Mouse (Mus musculus): ENCODE data around the gene Dnase2a.
"Not testable (repeated sequence)": the region's sequence is repeated elsewhere in the genome, so short reads cannot be mapped to it uniquely, and the experiment has no call there.

The Dnase2a gene

DNA sequence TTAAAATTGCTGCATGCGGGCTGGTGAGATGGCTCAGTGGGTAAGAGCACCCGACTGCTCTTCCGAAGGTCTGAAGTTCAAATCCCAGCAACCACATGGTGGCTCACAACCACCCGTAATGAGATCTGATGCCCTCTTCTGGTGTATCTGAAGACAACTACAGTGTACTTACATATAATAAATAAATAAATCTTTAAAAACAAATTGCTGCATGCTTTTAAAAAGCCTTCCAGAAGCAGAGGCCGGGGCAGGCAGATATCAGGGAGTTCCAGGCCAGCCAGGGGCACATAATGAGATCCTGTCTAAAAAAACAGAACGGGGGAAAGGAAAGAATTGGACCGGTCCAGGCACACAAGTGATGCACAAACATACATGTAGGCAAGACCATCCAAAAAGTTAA, 381 bp upstream of the Dnase2a start:
- not testable (repeated sequence) for ATAC-seq (ENCODE audit: low TSS enrichment)

DNA sequence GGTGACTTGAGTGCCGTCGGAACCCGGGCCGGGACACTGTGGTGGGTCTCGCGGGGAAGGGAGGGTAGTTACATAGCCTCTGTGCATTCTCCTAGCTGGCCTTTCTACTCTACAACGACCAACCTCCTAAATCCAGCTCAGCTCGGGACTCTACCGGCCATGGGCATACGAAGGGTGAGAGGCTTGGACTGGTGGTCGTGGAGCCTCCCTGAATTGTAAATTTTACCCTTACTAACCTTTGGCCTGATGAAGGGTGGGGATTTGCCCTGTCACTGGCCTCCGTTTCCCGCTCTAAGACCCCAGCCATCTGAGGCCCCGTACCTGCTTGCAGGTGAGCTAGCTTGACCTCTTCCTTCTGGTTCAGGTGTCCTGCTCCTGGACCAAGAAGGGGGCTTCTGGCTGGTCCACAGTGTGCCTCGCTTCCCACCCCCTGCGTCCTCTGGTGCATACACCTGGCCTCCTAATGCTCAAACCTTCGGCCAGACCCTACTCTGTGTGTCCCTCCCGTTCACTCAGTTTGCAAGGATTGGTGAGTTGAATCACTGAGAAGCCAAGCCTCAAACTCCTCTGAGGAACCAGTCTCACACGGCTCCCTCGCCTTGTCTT, 905 bp downstream of the Dnase2a start:
- ATAC-seq (ENCODE audit: low TSS enrichment) = 0 out of 2 replicates have a peak, but pooled peaks have one; percentile 1

- no peak for ATAC-seq (ENCODE audit: low TSS enrichment)
Measured at GRCm38 (mm10) chr8:84909949-84910348, 1.6 kb downstream of the Dnase2a start.

GRCm38 (mm10) chr8:84910551-84910950, 2.2 kb downstream of the Dnase2a start:
- no peak for ATAC-seq (ENCODE audit: low TSS enrichment)

DNA sequence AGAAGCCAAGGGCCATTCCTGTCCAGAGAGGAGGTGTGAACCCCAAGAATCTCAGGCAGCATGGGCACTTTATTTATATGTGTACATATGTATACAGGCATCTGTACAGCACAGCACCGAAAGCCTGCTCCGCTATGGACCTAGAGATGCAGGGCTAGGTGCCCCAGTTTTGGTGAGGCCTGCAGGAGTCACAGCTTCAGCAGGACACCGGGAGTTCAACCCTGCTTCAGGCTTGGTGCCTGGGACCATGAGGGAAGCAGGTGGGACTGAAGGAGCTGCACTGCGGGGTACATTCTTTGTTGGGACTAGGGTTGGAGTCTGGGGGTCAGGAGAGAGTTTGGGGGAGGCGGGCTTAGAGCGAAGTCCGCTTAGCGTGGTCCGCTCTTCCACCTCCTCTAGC, 3.5 kb downstream of the Dnase2a start:
- no peak for ATAC-seq (ENCODE audit: low TSS enrichment)

DNA sequence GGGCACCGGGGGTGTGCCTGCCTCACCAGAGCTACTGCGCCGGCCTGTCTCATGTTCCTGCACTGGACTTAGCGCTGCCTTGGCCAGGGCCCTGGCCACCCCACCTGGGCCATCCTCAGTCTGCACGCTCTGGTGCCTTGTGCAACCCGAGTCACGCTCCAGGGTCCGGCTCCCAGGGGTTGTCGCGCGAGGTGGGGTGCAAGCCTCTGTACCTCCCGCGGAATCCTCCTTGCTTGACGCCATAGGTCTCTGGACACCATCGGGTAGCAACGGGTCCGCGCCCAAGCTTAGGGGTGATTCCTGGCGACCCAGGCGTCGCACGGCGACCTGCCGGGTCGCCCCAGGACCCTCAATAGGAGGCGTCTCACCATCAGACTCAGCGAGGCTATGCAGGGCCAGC, 4.0 kb downstream of the Dnase2a start:
- no peak for ATAC-seq (ENCODE audit: low TSS enrichment)

- peak; percentile 14; the same call in 1 of the 2 replicates for ATAC-seq (ENCODE audit: low TSS enrichment)
Measured at GRCm38 (mm10) chr8:84912895-84913501, 4.6 kb downstream of the Dnase2a start.

- ATAC-seq (ENCODE audit: low TSS enrichment) = no peak
Measured at GRCm38 (mm10) chr8:84913502-84913900, 5.1 kb downstream of the Dnase2a start.

DNA sequence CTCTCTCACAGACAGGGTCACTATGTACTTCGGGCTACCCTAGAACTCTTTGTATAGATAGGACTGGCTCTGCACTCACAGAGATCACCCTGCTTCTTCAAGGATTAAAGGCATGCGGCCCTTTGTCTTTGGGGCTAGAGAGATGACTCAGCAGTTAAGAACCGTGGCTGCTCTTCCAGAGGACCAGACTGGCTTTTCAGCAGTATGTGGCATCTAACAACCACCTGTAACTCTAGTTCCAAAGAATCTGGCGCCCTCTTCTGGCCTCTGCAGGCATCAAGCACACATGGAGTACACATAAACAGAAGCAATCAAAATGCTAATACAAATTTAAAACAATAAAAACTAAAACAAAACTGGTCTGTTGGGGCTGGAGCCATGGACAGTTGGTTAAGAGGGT, 5.6 kb downstream of the Dnase2a start:
- no peak for ATAC-seq (ENCODE audit: low TSS enrichment)

- ATAC-seq (ENCODE audit: low TSS enrichment) = no peak
Measured at GRCm38 (mm10) chr8:84915269-84915668, 6.9 kb downstream of the Dnase2a start.

DNA sequence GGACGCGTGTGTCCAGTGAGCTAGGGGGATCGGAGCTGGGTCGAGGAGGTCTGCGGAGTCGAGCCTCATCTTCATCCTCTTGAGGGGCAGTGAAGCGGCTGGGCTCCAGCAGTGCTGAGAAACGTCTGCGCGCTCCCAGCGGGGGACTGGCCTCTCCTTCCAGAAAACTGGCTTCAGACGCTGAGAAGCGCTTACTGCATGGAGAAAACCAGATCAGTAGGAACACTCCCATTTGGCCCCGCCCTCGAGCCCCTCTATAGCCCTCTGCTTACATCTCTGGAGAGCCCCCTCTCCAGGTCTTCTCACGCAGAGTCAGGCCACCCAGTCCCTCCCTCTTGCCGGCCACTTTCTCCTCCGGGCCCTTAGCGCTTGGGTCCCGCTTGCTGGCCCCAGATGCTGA, 9.4 kb downstream of the Dnase2a start:
- no peak for ATAC-seq (ENCODE audit: low TSS enrichment)

- ATAC-seq (ENCODE audit: low TSS enrichment) = no peak
Measured at GRCm38 (mm10) chr8:84918646-84919045, 10.3 kb downstream of the Dnase2a start.

DNA sequence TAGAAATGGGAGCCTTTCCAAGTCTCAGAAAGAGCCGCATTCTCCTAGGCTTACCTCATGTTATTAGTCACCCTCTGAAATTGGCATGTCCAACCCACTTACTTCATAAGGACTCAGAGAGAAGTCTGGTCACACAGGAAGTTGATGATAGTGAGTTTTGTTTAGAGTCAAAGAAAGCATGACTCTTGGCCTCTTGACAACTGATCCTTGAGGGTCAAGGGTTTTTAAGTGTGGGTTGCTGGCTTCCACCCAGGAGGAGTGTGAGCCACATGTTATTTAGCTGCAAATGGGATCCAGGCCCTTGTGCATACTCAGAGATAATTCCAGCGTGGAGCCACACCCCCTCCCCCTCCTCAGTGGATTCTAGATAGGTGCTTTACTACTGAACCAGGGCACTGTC, 13.2 kb downstream of the Dnase2a start:
- ATAC-seq (ENCODE audit: low TSS enrichment) = no peak

GRCm38 (mm10) chr8:84925557-84925956, 17.2 kb downstream of the Dnase2a start:
- ATAC-seq (ENCODE audit: low TSS enrichment) = no peak

DNA sequence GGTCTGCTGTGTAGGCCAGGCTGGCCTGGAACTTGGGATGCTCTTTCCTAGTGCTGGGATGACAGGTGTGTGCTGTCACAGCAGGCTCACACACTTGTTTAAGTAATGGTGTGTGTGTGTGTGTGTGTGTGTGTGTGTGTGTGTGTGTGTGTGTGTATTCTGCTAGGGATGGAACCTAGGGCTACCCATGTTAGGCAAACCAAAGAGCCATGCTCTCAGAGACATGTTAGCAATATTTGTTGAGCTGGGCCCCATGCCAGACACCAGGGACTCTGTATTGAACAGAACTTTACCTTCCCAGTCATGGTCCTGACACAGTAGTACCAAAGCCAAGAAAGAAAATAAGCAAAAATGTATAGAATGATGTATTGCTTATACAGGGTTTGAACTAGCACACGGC, 19.2 kb downstream of the Dnase2a start:
- no peak for ATAC-seq (ENCODE audit: low TSS enrichment)

DNA sequence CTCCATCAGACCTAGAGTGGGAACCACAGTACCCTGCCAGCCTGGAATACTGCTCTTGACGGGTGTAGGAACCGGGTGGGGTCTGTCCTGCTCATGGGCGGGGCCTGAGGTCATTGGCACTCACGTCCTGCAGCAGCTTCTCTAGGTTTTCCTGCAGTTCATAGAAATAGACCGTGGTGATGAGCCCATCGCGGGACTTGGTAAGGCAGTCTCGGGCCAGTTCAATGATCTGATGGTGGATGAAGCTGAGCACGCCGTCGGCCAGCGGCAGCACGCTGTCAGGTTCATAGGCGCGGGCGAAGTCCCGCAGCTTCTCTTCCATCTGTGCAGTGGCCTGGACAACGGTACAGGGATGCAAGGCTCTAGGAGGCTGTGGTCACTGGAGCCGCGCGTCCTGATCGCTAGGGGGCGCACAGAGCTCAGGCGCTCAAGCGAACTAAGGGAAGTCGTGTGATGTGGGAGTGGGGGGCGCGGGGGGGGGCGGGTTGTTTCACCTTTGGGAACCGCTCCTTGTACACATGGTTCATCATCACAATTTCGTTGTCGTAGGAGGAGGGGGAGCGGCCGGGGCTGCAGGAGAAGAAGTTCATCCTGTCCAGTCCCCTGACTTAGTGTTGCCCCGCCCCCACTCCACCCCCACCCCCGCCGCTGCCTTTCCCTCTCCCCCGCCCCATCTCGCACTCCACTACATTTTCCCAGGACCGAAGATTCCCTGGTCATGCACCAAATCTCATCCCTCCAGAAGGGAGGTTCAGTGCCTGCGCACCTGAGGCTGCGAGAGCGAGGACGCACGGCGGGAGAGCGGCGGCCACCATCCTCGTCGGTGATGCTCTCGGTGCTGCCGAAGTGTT, 20.3 kb downstream of the Dnase2a start:
- peak; percentile 73 for ATAC-seq (ENCODE audit: low TSS enrichment)

DNA sequence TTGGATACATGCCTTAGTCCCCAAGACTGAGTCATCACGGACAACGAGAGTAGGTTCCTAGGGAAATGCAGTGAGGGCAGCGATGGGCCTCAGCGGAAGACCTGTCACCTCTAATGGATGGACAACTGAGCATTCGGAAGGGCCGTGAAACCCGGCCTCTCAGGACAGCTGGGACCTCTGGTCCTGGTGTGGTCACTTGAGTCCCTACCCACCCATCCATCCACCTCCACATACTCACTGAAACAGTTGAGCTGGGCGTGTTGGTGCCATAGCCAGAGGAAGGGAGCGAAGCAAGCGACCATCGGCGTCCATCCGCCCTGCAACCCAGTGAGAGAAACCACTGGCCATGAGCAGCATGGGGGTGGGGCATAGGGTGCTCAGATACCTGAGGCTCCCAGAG, 22.2 kb downstream of the Dnase2a start:
- no peak for ATAC-seq (ENCODE audit: low TSS enrichment)

- ATAC-seq (ENCODE audit: low TSS enrichment) = peak; percentile 33; the same call in 1 of the 2 replicates
Measured at GRCm38 (mm10) chr8:84933767-84934559, 25.6 kb downstream of the Dnase2a start.

- peak; percentile 66 for ATAC-seq (ENCODE audit: low TSS enrichment)
Measured at GRCm38 (mm10) chr8:84934860-84935259, 26.5 kb downstream of the Dnase2a start.

- no peak for ATAC-seq (ENCODE audit: low TSS enrichment)
Measured at GRCm38 (mm10) chr8:84935489-84935888, 27.1 kb downstream of the Dnase2a start.

- no peak for ATAC-seq (ENCODE audit: low TSS enrichment)
Measured at GRCm38 (mm10) chr8:84936041-84936961, 27.9 kb downstream of the Dnase2a start.

Data from frontal cortex, adult (tissue).